Mouse (Mus musculus) kidney, postnatal 0 days (tissue): ENCODE measurements around the gene Apoc1. TPM values are rescaled to one million over a fixed set of nuclear protein-coding genes. Genes with fewer than 3 reads are reported as not detected.

Experiments used
- ATAC-seq: fragments of 200-750 bp; cut with Nextera tagmentation; replicated peaks from 2 replicates; pipeline ENCODE4 v1.8.0; 2017; ENCODE audit warnings: low read depth, moderate number of reproducible peaks, moderate TSS enrichment, moderate library complexity; ENCODE audit not compliant: low FRiP score
- DNase-seq: peaks from one replicate; pipeline ENCODE4 v3.0.0-alpha.2; 2016; ENCODE audit warnings: low spot score
- H3K27ac ChIP-seq: fragments of 300-500 bp; sonication (generic); 2 replicates; pipeline ENCODE4 v1.5.1; 2014; ENCODE audit warnings: mild to moderate bottlenecking
- H3K27me3 ChIP-seq: fragments of 300-500 bp; sonication (generic); 2 replicates; pipeline ENCODE4 v1.6.1; 2014; ENCODE audit warnings: low read length, mixed read lengths; ENCODE audit not compliant: insufficient read depth
- H3K36me3 ChIP-seq: fragments of 300-500 bp; sonication (generic); 2 replicates; pipeline ENCODE4 v1.6.1; 2014; ENCODE audit warnings: low read length, mixed read lengths; ENCODE audit not compliant: insufficient read depth
- H3K4me1 ChIP-seq: fragments of 300-500 bp; sonication (generic); replicated peaks from 2 replicates; pipeline ENCODE4 v1.6.1; 2014; ENCODE audit warnings: antibody characterized with exemption, low read length, mixed read lengths; ENCODE audit not compliant: insufficient read depth
- H3K4me2 ChIP-seq: fragments of 300-500 bp; sonication (generic); 2 replicates; pipeline ENCODE4 v1.6.1; 2014; ENCODE audit warnings: mild to moderate bottlenecking, low read length, moderate library complexity, mixed read lengths
- H3K4me3 ChIP-seq: fragments of 300-500 bp; sonication (generic); replicated peaks from 2 replicates; pipeline ENCODE4 v1.5.1; 2014; ENCODE audit warnings: low read depth, low read length
- H3K9ac ChIP-seq: fragments of 300-500 bp; sonication (generic); 2 replicates; pipeline ENCODE4 v1.6.1; 2014; ENCODE audit warnings: low read depth, low read length
- H3K9me3 ChIP-seq: fragments of 300-500 bp; sonication (generic); replicated peaks from 2 replicates; pipeline ENCODE4 v1.6.1; 2016; ENCODE audit warnings: low read length, inconsistent platforms, mixed read lengths
- CTCF ChIP-seq: IDR thresholded peaks from 2 replicates; pipeline ENCODE4 v1.5.1; 2016; ENCODE audit warnings: antibody characterized with exemption, low read depth, mild to moderate bottlenecking, moderate library complexity
- WGBS: fragments of 180-500 bp; shearing (Covaris S2); extraction: QIAGEN DNeasy Blood & Tissue Kit; methylation state at CpG from one replicate; pipeline ENCODE4 v1.1.7; 2014; 5-methylcytosine and 5-hydroxymethylcytosine counted together
- polyA plus RNA-seq: library from polyadenylated mRNA; unstranded; fragments of >200 nt; fragmentation: Nextera tagmentation; extraction: Ambion mirVana; gene quantifications from 2 replicates; pipeline ENCODE4 v1.2.1, GENCODE M21; 2015

Gene Apoc1
- polyA plus RNA-seq, 1 experiment from 2014 or later, result 48.4 TPM

DNA sequence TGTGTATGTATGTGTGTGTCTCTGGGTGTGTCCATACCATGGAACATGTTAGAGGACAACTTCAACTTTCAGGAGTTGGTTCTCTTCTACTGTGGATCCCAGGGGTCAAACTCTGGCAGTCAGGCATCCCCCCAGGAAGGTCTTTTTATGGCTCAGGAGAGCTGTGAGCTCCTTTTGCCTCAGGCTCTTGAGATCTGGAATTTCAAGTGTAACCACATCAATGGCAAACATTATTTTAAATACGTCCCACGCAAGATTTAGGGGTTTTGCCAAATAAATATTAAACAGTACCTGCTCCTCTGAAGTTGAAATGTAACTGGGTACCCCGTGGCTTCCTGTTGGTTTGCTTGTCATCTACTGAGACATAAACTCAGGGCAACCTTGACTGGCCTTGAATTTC, 9.5 kb downstream of the Apoc1 start:
- ATAC-seq (no peak), DNase-seq (no peak)
- WGBS, result 67% methylated on average over 3 of the region's 3 CpGs

DNA sequence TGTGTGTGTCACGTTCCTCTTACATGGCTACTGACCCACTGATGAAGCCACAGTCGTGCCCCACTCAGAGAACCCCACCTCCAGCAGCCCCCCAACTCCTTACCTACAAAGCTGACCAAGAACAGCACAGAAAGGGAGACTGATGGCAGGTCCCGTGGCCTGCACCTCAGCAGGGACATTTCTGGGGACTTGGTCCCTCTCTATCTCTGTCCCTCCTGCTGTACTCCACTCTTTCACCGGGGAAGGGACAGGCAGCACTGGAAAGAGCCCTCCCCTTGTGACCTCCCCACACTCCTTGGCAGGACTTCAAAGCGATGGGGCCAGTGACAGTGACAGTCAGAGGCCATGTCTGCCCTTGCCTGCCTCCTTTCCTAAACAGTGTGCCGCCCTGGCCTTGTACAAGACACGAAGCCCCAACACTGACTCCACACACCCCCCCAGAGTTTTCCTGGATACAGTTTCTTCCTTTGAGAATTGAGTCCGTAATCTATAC, 11.2 kb downstream of the Apoc1 start, which contains the start of the genes Gm44805 and Apoc4:
Gene Gm44805 (minus strand): TSS at position 222 of the 493 bp plus-strand sequence.
Gene Apoc4 (minus strand): TSS at position 278 of the 493 bp plus-strand sequence.
- no peak for TF ChIP-seq CTCF
- Histone ChIP-seq H3K27me3 (no peaks in the 10 kb centered on the region), H3K9me3 (no peaks in the 10 kb centered on the region), H3K36me3 (no peaks in the 10 kb centered on the region), H3K27ac (no peak within 1 kb of the TSS), H3K4me3 (no peak within 1 kb of the TSS), H3K4me1 (no peaks in the 10 kb centered on the region), H3K4me2 (no peak within 1 kb of the TSS), H3K9ac (no peak within 1 kb of the TSS)
- WGBS, result 51% methylated on average over 8 of the region's 8 CpGs
- DNase-seq, result no peak
- no peak for ATAC-seq

More for the DNA sequence above, 9.5 kb downstream of the Apoc1 start:
- Histone ChIP-seq H3K4me3 (no peak overlapping the region), H3K9ac (no peak overlapping the region), H3K4me2 (no peak overlapping the region), H3K4me1 (no peaks in the 10 kb centered on the region), H3K27me3 (no peaks in the 10 kb centered on the region), H3K27ac (no peak overlapping the region), H3K9me3 (no peaks in the 10 kb centered on the region), H3K36me3 (no peaks in the 10 kb centered on the region)
- no peak for TF ChIP-seq CTCF

GRCm38 (mm10) chr7:19680702-19681101, 11.8 kb downstream of the Apoc1 start:
- no peak overlapping the region for H3K4me2 ChIP-seq
- no peak for DNase-seq
- H3K36me3 ChIP-seq, result no peaks in the 10 kb centered on the region
- ATAC-seq, result no peak
- no peak for TF ChIP-seq CTCF
- H3K4me1 ChIP-seq, result no peaks in the 10 kb centered on the region
- WGBS, result 83% methylated on average over 2 of the region's 2 CpGs
- no peak overlapping the region for H3K4me3 ChIP-seq
- H3K9ac ChIP-seq, result no peak overlapping the region
- no peaks in the 10 kb centered on the region for H3K9me3 ChIP-seq
- H3K27me3 ChIP-seq, result no peaks in the 10 kb centered on the region
- H3K27ac ChIP-seq, result no peak overlapping the region

DNA sequence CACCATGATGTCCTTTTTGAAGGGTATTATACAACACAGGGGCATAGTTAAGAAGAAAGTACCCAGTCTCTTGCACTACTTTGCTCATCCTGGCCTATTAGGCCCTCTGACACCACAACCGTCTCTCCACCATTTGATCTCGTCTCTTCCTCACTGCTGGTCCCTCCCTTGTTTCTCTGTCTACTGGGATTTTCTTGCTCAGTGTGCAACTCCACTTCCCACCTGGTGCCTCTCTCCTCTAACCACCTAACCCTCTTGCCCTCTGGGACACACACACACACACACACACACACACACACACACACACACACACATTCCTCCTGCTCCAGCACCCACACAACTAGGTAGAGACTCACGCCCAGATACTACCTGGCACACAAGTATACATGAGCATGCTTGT, 13.6 kb downstream of the Apoc1 start:
- no peak for TF ChIP-seq CTCF
- Histone ChIP-seq H3K4me1 (no peaks in the 10 kb centered on the region), H3K9ac (no peak overlapping the region), H3K27ac (no peak overlapping the region), H3K4me3 (no peak overlapping the region), H3K9me3 (no peaks in the 10 kb centered on the region), H3K4me2 (no peak overlapping the region), H3K36me3 (no peaks in the 10 kb centered on the region), H3K27me3 (no peaks in the 10 kb centered on the region)
- WGBS, result 82% methylated on average over 3 of the region's 3 CpGs
- DNase-seq (no peak), ATAC-seq (no peak)

DNA sequence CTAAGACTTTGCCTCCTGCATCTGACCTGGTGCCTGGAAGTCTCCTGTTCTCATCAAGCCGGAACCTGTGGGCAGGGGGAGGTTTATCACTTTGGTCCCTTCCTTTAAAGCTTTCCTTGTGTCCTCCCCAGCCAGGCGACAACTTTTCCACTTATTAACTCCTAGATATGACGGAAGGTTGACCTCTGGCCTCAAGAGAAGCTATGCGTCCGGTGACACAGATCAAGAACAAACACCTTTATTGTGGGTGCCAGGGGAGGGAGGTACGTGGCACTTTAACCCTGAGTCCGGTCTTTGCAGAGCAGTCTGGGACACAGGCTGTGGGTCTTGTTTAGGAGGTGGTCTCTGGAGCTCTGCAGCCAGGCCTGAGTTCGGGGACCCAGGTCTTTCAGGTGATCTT, 14.6 kb downstream of the Apoc1 start, which contains the start of gene Apoc2:
Gene Apoc2 (minus strand): TSS at position 70 of the 400 bp plus-strand sequence.
- Histone ChIP-seq H3K27ac (no peak within 1 kb of the TSS), H3K27me3 (no peaks in the 10 kb centered on the region), H3K9me3 (no peaks in the 10 kb centered on the region), H3K4me3 (no peak within 1 kb of the TSS), H3K9ac (no peak within 1 kb of the TSS), H3K4me2 (no peak within 1 kb of the TSS), H3K4me1 (no peaks in the 10 kb centered on the region), H3K36me3 (no peaks in the 10 kb centered on the region)
- no peak for ATAC-seq
- no peak for DNase-seq
- TF ChIP-seq CTCF, result no peak
- WGBS, result 56% methylated on average over 8 of the region's 8 CpGs

DNA sequence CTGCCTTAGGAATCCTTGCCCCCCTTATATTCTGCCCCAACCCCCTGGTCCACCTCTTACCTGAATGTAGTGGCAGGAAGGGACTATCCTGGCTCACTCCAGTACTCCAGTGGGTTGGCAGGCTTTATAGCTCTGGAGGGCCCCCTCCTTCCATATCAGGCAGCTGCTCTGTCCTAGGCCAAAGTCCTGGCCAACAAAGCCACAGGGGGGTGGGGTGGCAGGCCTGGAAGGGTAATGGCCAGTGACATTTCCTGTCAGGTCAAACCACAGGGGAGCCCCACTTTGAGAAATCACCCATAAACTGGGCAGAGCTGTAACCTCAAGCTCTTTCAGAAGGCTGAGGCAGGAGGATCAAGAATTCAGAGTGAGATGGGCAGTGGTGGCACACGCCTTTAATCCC, 15.8 kb downstream of the Apoc1 start:
- Histone ChIP-seq H3K27ac (no peak overlapping the region), H3K9me3 (no peaks in the 10 kb centered on the region), H3K36me3 (no peaks in the 10 kb centered on the region), H3K4me2 (no peak overlapping the region), H3K27me3 (no peaks in the 10 kb centered on the region), H3K9ac (no peak overlapping the region), H3K4me1 (no peaks in the 10 kb centered on the region), H3K4me3 (no peak overlapping the region)
- TF ChIP-seq CTCF, result no peak
- WGBS, result 85% methylated on average over 1 of the region's 1 CpGs
- no peak for DNase-seq
- ATAC-seq, result no peak

GRCm38 (mm10) chr7:19675824-19676223, 16.6 kb downstream of the Apoc1 start:
- no peak overlapping the region for H3K27ac ChIP-seq
- TF ChIP-seq CTCF, result no peak
- H3K27me3 ChIP-seq, result no peaks in the 10 kb centered on the region
- H3K9ac ChIP-seq, result no peak overlapping the region
- H3K4me2 ChIP-seq, result no peak overlapping the region
- no peak for ATAC-seq
- no peak overlapping the region for H3K4me3 ChIP-seq
- 76% methylated on average over 10 of the region's 10 CpGs for WGBS
- H3K4me1 ChIP-seq, result no peaks in the 10 kb centered on the region
- no peak for DNase-seq
- H3K36me3 ChIP-seq, result no peaks in the 10 kb centered on the region
- H3K9me3 ChIP-seq, result no peaks in the 10 kb centered on the region
